Mouse (Mus musculus) layer of hippocampus, adult 18-20 months (tissue): ENCODE measurements around the gene Polrmt. TPM values are rescaled to one million over a fixed set of nuclear protein-coding genes. Genes with fewer than 3 reads are reported as not detected.

Experiments used
- DNase-seq, 2 experiments: peaks; one replicate each; pipeline ENCODE4 v3.0.0; 2022; ENCODE audit warnings: low spot score in 2 of 2
- total RNA-seq, 2 experiments: library from RNA; stranded (reverse); gene quantifications; 2 replicates each; pipeline ENCODE4 v1.2.3; 2021

The Polrmt gene
- total RNA-seq, 2 experiments from 2014 or later = 42.4 to 51.3 TPM

GRCm38 (mm10) chr10:79743650-79744365, 2.6 kb downstream of the Polrmt start:
- no peak for DNase-seq

- no peak for DNase-seq
These were observed 3.2 kb downstream of the Polrmt start for GRCm38 (mm10) chr10:79743161-79743560.

DNA sequence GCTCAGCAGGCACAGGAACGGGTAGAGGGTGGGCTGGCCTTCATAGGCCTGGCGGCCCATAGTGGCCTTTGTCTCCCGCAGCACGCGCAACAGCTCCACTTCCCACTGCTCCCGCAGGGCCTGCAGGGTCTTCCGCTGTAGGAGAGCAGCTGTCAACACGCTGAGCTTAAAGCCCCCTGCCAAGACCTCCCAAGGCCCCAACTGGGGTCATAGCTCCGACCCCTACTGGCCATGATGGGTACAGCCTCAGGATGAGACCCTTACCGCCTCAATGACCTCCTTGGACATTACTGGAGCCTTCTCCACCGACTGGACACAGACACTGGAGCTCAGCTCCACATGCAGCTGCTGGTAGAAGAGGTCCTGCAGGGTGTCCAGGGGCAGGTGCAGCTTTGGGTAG, 5.5 kb downstream of the Polrmt start:
- DNase-seq = no peak

- no peak for DNase-seq
These were observed 7.1 kb downstream of the Polrmt start for GRCm38 (mm10) chr10:79739234-79739633.

- DNase-seq = no peak
These were observed 8.1 kb downstream of the Polrmt start for GRCm38 (mm10) chr10:79738259-79738658.

GRCm38 (mm10) chr10:79736706-79737105, 9.7 kb downstream of the Polrmt start:
- no peak for DNase-seq

DNA sequence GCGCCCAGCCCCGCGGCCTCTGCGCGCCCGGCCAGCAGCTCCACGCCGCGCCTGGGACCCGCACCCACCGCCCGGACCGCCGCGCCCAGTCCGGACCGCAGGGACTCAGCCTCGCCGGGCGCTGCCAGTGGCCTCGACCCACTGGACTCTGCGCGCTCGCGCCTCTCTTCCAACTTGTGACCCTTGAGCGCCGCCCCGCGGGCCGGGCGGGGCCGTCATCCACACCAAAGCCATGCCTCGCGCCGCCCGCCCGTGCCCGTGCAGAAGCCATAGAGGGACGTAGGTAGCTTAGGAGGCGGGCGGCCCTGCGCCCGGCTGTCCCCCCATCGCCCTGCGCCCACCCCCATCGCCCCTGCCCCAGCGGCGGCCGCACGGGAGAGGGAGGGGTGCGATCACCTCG, 11.0 kb downstream of the Polrmt start:
- no peak for DNase-seq

DNA sequence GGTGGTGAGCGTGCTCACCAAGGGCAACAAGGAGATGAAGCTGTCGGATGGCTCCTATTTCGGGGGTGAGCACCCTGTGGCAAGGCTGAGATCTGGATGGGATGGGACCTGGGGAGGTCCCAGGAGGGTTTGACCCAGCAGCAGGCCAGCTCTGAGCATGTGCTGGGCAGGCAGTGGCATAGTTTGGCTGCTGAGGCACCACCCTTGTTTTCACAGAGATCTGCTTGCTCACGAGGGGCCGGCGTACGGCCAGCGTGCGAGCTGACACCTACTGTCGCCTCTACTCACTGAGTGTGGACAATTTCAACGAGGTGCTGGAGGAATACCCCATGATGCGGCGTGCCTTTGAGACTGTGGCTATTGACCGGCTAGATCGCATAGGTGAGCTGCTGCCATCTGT, 12.5 kb downstream of the Polrmt start:
- no peak for DNase-seq

- DNase-seq = peak in 1 of 2 experiments; percentile 57
These were observed 13.9 kb downstream of the Polrmt start for GRCm38 (mm10) chr10:79732500-79732899.

GRCm38 (mm10) chr10:79729357-79729965, 16.9 kb downstream of the Polrmt start:
- peak in 1 of 2 experiments; percentile 45 for DNase-seq

- peak; percentile 56 to 63 for DNase-seq
These were observed 17.8 kb downstream of the Polrmt start for GRCm38 (mm10) chr10:79728323-79729249.

- no peak for DNase-seq
These were observed 20.3 kb downstream of the Polrmt start for GRCm38 (mm10) chr10:79726090-79726489.

GRCm38 (mm10) chr10:79723692-79724091, 22.7 kb downstream of the Polrmt start:
- no peak for DNase-seq

DNA sequence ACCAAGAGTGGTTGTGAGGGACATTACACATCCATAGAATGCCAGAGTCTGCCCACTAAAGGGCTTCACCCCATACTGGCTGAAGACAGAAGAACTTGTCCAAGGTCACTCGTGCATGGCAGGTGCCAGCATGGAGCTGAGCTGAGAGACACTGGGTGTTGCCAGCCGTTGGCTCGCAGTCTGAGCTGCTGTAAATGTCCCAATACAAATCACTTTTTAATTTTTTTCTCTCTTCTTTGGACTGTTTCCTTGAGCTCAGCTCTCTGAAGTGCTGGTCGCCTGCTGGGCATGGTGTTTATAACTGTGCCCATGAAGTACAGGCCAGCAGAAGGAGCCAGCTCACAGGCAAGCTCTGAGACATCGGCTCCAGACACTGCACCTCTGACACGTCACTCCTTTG, 23.3 kb downstream of the Polrmt start:
- no peak for DNase-seq

DNA sequence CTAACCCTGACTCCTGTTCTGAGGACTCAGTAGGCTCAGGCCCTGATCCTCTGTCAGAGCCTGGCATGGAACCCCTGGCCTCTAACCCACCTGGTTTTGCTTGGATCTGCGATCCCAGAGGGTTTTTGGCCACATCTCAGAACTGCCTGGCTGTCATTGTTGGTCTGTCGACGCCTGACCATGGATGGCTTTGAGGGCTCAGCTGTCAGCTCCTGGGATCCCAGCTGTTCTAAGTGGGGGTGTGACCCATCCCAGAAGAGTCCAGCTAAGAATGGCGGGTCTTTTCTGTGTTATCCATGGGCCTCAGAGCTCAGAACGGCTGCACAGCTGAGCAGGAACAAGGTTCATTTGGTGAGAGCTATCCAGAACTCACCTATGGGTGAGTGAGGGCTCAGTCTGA, 25.3 kb downstream of the Polrmt start:
- no peak for DNase-seq

DNA sequence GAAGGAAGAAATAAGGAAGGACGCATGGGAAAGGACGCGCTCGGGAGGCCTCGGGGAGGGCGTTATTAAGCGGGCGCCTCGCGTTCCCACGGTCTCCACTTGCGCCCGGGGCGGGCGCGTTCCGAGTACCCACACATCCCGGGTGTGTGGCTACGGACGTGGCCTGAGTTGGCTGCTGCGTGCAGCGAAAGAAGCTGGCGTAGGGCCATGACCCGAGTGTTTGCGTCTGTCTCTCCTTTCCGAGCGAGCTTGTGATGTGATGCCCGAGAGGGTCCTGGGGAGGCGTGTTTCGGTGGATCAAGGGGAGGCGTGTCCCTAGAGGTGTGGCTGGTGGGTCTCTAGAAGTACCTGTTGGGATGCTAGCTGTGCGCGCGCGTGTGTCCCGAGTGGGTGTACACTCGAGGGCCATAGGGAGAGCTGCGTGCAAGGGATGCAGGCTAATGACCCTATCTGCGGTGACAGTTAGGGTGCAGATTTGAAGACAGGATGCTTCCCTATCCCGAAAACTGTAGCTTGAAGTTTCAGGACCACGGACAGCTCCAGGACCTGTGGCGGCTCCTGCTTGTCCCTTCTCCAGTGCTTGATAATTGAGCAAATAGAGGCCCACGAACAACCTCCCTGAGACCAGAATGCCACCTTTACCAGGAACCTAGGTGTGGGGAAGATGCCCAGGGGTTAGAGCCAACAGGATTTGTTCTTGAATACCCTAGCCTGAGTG, 28.6 kb downstream of the Polrmt start:
- no peak for DNase-seq

- peak in 1 of 2 experiments; percentile 45 for DNase-seq
These were observed 29.4 kb downstream of the Polrmt start for GRCm38 (mm10) chr10:79716988-79717355.

- DNase-seq = no peak
These were observed 30.0 kb downstream of the Polrmt start, which contains the start of gene Hcn2 for GRCm38 (mm10) chr10:79716254-79716987. Gene Hcn2 (plus strand): TSS chr10:79716634.

GRCm38 (mm10) chr10:79714996-79715395, 31.4 kb downstream of the Polrmt start:
- DNase-seq = no peak

- DNase-seq = no peak
These were observed 33.2 kb downstream of the Polrmt start for GRCm38 (mm10) chr10:79713163-79713562.
